13 mouse cellular contexts compared by ENCODE assay signal in genomic region chr17:85623161-85624050, GRCm38 (mm10). TPM values are rescaled to one million over a fixed set of nuclear protein-coding genes. Genes with fewer than 3 reads are reported as not detected.
A peak's percentile ranks its signal among the peaks of the same experiment; 100 is the strongest.
DNase-seq lines count a peak whose midpoint lies in the region; ATAC-seq and TF ChIP-seq lines count a peak whose summit lies in the region.
"Had no signal": no experiment of that assay in that cellular context is flagged by ENCODE, and none has a peak within 500 bp of the region (broad histone marks: within the 10 kb centered on the region; RNA-seq: fewer than 3 reads in every experiment).

No protein-coding gene starts in this region.

- TF ChIP-seq CTCF in cerebellum, adult 2 months (IDR thresholded peaks at IDR 0.05; ENCODE audit: borderline replicate concordance, insufficient read depth, low read depth, low read length): no peak

- no peak for TF ChIP-seq POLR2A in cerebellum, adult 2 months (IDR thresholded peaks at IDR 0.05; ENCODE audit: borderline replicate concordance, insufficient read depth, low read length)

- peaks cover 14% of the 10 kb centered on the region for H3K4me1 ChIP-seq in heart, embryonic 11.5 days (ENCODE audit: control insufficient read depth, insufficient read depth, low read length)
- H3K4me1 ChIP-seq in forebrain, embryonic 11.5 days (replicated peaks; ENCODE audit: control insufficient read depth, insufficient read depth, low read length): peaks cover 26% of the 10 kb centered on the region
- peaks cover 13% of the 10 kb centered on the region for H3K4me1 ChIP-seq in midbrain, embryonic 11.5 days (ENCODE audit: control insufficient read depth, insufficient read depth, low read length)
- H3K4me1 ChIP-seq in cerebellum, adult 2 months (ENCODE audit: control insufficient read depth, insufficient read depth, low read length): no peaks in the 10 kb centered on the region

- WGBS in heart, embryonic 11.5 days (ENCODE audit: insufficient replicate concordance): under 1% methylated on average over 51 of the region's 52 CpGs
- WGBS in forebrain, embryonic 11.5 days: under 1% methylated on average over 50 of the region's 52 CpGs
- under 1% methylated on average over 48 of the region's 52 CpGs for WGBS in midbrain, embryonic 11.5 days
- WGBS in cerebellum, adult 2 months: 2% methylated on average over 52 of the region's 52 CpGs

- no peaks in the 10 kb centered on the region for H3K9me3 ChIP-seq in heart, embryonic 11.5 days (replicated peaks; ENCODE audit: control insufficient read depth, low read length)
- H3K9me3 ChIP-seq in forebrain, embryonic 11.5 days (ENCODE audit: control insufficient read depth, low read length): no peaks in the 10 kb centered on the region
- H3K9me3 ChIP-seq in midbrain, embryonic 11.5 days (ENCODE audit: control insufficient read depth, low read length): no peaks in the 10 kb centered on the region

- H3K4me3 ChIP-seq in heart, embryonic 11.5 days (ENCODE audit: low read depth, low read length): peak overlapping the region; percentile 19; the same call in 1 of the 2 replicates
- H3K4me3 ChIP-seq in forebrain, embryonic 11.5 days (ENCODE audit: low read depth, low read length): peak overlapping the region; percentile 65
- H3K4me3 ChIP-seq in midbrain, embryonic 11.5 days (ENCODE audit: low read depth, low read length): peak overlapping the region; percentile 37
- no peak overlapping the region for H3K4me3 ChIP-seq in cerebellum, adult 2 months (replicated peaks; ENCODE audit: insufficient read depth, low read depth, low read length)

- H3K27me3 ChIP-seq in heart, embryonic 11.5 days (ENCODE audit: control insufficient read depth, insufficient read depth, low read length): peaks cover 94% of the 10 kb centered on the region
- peaks cover 59% of the 10 kb centered on the region for H3K27me3 ChIP-seq in forebrain, embryonic 11.5 days (ENCODE audit: control insufficient read depth, insufficient read depth, low read length)
- H3K27me3 ChIP-seq in midbrain, embryonic 11.5 days (ENCODE audit: control insufficient read depth, insufficient read depth, low read length): peaks cover 93% of the 10 kb centered on the region
- peaks cover 12% of the 10 kb centered on the region; the same call in 1 of the 2 replicates for H3K27me3 ChIP-seq in cerebellum, adult 2 months (ENCODE audit: control insufficient read depth, insufficient read depth, low read length)

- no peaks in the 10 kb centered on the region for H3K36me3 ChIP-seq in heart, embryonic 11.5 days (ENCODE audit: control insufficient read depth, insufficient read depth, low read length)
- no peaks in the 10 kb centered on the region for H3K36me3 ChIP-seq in forebrain, embryonic 11.5 days (ENCODE audit: control insufficient read depth, insufficient read depth, low read length)
- no peaks in the 10 kb centered on the region for H3K36me3 ChIP-seq in midbrain, embryonic 11.5 days (ENCODE audit: control insufficient read depth, insufficient read depth, low read length)

- intact Hi-C loops in heart, postnatal 25 days (cut with DNase I): no loop called here

- no peak overlapping the region for H3K27ac ChIP-seq in heart, embryonic 11.5 days (ENCODE audit: low read depth, low read length)
- H3K27ac ChIP-seq in forebrain, embryonic 11.5 days (ENCODE audit: low read depth, low read length): peak overlapping the region; percentile 33
- no peak overlapping the region for H3K27ac ChIP-seq in midbrain, embryonic 11.5 days (ENCODE audit: low read depth, low read length)
- no peak overlapping the region for H3K27ac ChIP-seq in cerebellum, adult 2 months (ENCODE audit: insufficient read depth, low read length)

- ATAC-seq in heart, embryonic 11.5 days (replicated peaks; ENCODE audit: insufficient number of reproducible peaks, low FRiP score, low TSS enrichment): no peak
- no peak for ATAC-seq in forebrain, embryonic 11.5 days (replicated peaks; ENCODE audit: low FRiP score)
- ATAC-seq in midbrain, embryonic 11.5 days (ENCODE audit: low FRiP score): peak; percentile 14; the same call in 1 of the 2 replicates

- H3K9ac ChIP-seq in heart, embryonic 11.5 days (ENCODE audit: low read depth, low read length): no peak overlapping the region
- peak overlapping the region; percentile 91 for H3K9ac ChIP-seq in forebrain, embryonic 11.5 days (ENCODE audit: low read length)
- peak overlapping the region; percentile 55 for H3K9ac ChIP-seq in midbrain, embryonic 11.5 days (ENCODE audit: low read length)

- H3K4me2 ChIP-seq in heart, embryonic 11.5 days: peak overlapping the region; percentile 40
- peak overlapping the region; percentile 71 for H3K4me2 ChIP-seq in forebrain, embryonic 11.5 days (ENCODE audit: low read depth, low read length, severe bottlenecking)
- H3K4me2 ChIP-seq in midbrain, embryonic 11.5 days: peak overlapping the region; percentile 35

- DNase-seq in heart, postnatal 25 days (ENCODE audit: low spot score): no peak
- DNase-seq in ES-CJ7 (ENCODE audit: low read depth, low spot score): peak; percentile 60
- DNase-seq in forebrain, embryonic 11.5 days (ENCODE audit: low spot score): peak; percentile 70
- DNase-seq in midbrain, embryonic 11.5 days (ENCODE audit: low spot score, missing footprints): peak; percentile 97
- DNase-seq in cerebellum, adult 2 months: no peak
- no peak for DNase-seq in adrenal gland, postnatal 10 days
- no peak for DNase-seq in cerebellum, adult 11 months
- DNase-seq: cerebellum, adult 11-12 months; liver had no signal

RNA-seq across cellular contexts. Expression of gene Six3, which starts 10.0 kb away (rescaled TPM):
- polyA plus RNA-seq in heart, embryonic 11.5 days (2014; fragmentation: Nextera tagmentation; extraction: Ambion mirVana): not detected in 2 replicates
- not detected for total RNA-seq in heart, postnatal 25 days (2021)
- polyA plus RNA-seq in forebrain, embryonic 11.5 days (2014; fragmentation: Nextera tagmentation; extraction: Ambion mirVana): 17.1 and 17.5 TPM in 2 replicates
- 6.7 and 10.7 TPM in 2 replicates for polyA plus RNA-seq in midbrain, embryonic 11.5 days (2014; fragmentation: Nextera tagmentation; extraction: Ambion mirVana)
- 1.3 and 1.8 TPM in 2 replicates for polyA plus RNA-seq in cerebellum, adult 2 months (2012; rRNA removed)
- not detected for total RNA-seq in adrenal gland, postnatal 10 days (2021)
- polyA plus RNA-seq: C2C12; large intestine, adult 2 months; testis, adult 2 months had no signal

Comparison
In these comparisons a context has a peak if more than half of its experiments do, and no peak if none do; other contexts are left out.
1. DNase-seq: peak in ES-CJ7 (single experiment), forebrain, embryonic 11.5 days (single experiment) and midbrain, embryonic 11.5 days (single experiment); none in heart, postnatal 25 days (single experiment), cerebellum, adult 2 months (0 of 2), adrenal gland, postnatal 10 days (single experiment) and cerebellum, adult 11 months (single experiment).
2. Peak in every context shown above with its lines, with median percentiles within 50 percentile points of each other: H3K4me2 ChIP-seq.